Mouse (Mus musculus): ENCODE data around the gene Npr2.

The Npr2 gene

DNA sequence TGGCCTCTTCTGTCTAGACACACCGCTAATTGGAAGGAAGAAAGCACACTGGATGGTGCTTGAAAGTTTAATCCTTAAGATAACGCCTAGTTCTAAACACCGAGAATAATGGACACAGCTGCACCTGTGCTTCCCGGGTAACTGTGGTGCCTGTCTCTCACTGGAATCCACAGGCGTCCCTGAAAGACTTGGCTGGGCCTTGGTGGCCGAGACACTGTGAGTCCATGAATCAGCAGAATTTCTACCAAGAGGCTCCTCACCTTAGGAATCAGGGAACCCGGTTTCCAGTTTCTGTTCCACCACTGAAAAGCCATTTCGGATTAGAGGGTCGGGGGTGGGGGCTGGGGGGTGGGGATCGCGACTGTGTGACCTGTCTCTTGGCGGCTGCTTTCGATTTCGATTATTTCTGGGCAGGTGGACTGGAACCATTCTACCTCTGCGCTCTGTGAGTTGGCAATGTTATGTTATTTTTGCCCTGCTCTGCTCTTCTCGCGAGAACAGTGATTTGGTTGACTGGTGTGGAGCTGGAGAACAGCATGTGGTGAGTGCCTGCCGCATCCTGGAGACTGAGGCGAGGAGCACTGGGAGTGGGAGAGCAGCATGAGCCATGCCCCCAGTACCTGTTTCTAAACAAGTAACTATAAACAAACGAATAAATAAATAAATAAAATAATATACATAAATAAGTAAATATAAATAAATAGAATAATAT, 2.5 kb upstream of the Npr2 start:
- DNase-seq, result no peak

DNA sequence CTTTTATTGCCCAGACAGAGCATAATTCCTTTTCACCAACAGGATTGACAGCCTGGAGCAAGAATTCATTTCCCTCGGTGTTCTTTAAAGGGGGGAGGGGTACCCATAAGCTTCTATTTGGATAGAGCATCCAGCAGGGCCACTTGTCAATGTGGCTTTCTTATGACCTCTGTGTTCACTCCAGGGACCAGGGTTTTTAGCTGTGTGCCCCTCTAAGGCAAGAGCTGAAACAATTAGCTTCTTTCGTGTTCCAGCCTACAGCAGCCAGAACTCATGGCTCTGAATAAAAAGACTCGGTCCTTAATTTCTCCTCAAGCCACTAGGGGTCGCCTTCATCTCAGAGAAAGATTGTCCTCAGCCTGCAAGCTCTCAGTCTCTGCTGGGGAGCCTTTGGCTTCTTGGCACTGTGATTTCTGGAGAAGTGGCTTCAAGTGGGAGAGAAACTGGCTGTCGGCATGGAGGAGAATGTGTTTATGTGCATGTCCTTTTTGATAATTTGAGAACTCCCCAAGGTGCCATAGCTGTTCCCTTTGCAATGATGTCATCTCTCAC, 1.6 kb upstream of the Npr2 start:
- peak; percentile 71 for DNase-seq

DNA sequence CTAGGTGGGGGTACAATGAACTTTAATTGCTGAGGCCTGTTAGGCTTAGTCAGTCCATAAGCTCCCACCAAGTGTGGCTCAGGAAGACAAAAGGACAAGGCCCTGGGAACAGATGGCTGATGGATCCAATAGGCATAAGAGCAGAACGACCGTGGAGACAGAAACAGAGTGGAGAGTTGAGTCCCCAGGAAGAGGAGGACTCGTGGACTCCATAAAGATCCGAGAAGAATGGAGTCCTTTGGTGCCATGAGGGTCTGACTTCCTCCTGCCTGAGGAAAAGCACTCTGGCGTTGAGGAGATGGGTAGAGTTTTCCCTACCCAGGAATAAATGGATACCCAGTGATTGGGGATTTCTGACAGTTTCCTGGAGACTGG, 1.1 kb upstream of the Npr2 start:
- no peak for DNase-seq

DNA sequence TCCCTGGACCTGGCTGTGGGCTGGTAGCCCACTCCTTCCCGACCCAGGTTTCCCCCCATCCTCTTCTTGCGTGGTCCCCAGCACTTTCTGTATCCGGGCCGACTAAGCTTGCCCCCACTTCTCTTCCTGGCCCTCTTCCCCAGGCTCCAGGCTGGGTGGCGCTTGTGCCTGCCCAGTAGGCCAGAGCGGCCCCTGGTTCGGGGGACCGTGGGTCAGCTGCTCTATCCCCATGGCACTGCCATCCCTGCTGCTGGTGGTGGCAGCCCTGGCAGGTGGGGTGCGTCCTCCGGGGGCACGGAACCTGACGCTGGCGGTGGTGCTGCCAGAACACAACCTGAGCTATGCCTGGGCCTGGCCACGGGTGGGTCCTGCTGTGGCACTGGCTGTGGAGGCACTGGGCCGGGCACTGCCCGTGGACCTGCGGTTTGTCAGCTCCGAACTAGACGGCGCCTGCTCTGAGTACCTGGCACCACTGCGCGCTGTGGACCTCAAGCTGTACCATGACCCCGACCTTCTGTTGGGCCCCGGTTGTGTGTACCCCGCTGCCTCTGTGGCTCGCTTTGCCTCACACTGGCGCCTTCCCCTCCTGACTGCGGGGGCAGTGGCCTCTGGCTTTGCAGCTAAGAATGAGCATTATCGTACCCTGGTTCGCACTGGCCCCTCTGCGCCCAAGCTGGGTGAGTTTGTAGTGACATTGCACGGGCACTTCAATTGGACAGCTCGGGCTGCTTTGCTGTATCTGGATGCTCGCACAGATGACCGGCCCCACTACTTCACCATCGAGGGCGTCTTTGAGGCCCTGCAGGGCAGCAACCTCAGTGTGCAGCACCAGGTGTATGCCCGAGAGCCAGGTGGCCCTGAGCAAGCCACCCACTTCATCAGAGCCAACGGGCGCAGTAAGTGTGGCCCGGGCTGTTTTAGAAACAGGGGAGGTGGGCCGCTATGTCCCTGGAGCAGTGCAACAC, 503 bp downstream of the Npr2 start:
- DNase-seq, result no peak

DNA sequence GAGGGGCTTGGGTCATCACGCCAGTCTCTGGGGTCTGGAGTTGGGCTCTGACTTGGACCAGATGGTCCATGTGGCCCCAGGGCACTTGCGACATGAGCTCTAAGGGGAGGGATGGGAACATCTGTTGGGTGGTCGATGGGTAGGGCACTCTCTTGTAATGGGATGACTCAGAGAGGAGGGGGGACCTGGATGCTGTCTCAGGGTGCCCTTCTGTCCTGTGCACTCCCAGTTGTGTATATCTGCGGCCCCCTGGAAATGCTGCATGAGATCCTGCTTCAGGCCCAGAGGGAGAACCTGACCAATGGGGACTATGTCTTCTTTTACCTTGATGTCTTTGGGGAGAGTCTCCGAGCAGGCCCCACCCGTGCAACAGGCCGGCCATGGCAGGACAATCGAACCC, 1.6 kb downstream of the Npr2 start:
- DNase-seq, result no peak

GRCm38 (mm10) chr4:43633736-43634135, 2.0 kb downstream of the Npr2 start:
- DNase-seq, result no peak

- DNase-seq, result no peak
Observed at GRCm38 (mm10) chr4:43634621-43635374, 3.1 kb downstream of the Npr2 start.

DNA sequence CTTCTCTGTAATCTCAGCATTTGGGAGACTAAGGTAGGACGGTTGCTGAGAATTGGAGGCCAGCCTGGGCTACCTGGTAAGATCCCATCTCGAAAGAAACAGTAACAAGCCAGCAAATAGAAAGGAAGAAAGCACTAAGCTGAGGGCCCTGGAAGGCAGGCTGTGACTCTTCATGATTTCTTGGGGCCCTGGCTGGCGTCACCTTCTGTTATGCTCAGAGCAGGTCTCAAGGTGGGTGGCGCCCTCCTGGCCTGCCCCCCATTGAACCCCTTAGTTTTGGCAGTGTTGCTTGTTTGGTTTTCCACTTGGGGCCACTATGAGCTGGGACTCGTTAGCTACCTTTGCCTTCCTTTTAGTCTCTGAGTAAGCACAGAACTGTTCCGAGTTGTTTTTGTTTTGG, 5.0 kb downstream of the Npr2 start:
- no peak for DNase-seq

DNA sequence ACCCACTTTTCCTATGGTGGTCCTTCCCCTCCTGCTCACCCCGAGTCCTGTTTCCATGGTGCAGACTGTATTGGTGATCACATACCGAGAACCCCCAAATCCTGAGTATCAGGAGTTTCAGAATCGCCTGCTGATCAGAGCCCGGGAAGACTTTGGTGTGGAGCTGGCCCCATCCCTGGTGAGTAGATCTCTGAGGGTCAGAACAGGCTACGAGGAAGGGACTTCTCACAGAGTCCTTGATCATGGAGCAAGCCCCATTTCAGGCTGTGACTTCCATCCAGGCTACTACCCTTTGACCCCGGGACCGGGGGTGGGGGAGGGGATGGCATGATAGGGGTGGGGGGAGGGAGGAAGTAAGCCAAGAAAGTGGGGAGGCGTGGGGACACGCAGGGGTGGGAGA, 8.3 kb downstream of the Npr2 start:
- no peak for DNase-seq

- DNase-seq, result no peak
Observed at GRCm38 (mm10) chr4:43640491-43640890, 8.8 kb downstream of the Npr2 start.

GRCm38 (mm10) chr4:43649783-43650182, 18.0 kb downstream of the Npr2 start:
- no peak for DNase-seq

DNA sequence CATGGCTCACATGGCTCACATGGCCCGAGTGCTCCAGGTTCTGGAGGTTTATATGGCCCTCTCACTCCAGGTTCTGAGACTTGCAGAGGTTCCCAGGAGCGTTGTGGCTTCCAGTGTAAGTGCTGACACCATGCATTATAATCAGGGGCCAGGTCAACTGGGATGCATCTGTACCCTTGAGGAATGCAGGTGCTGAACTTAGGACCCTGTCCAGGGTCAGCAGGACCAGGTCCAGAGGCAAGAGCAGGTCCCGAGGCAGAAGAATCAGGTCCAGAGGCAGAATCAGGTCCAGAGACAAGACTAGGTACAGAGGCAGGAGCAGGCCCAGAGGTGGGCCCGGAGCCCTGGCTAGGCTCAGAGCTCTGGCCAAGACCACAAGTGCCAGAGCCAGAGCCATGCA, 21.0 kb downstream of the Npr2 start:
- no peak for DNase-seq

- DNase-seq, result peak; percentile 44
Observed at GRCm38 (mm10) chr4:43653161-43654015, 21.7 kb downstream of the Npr2 start, which contains the start of gene Spag8. Gene Spag8, minus strand, starts transcription at chr4:43653594.

DNA sequence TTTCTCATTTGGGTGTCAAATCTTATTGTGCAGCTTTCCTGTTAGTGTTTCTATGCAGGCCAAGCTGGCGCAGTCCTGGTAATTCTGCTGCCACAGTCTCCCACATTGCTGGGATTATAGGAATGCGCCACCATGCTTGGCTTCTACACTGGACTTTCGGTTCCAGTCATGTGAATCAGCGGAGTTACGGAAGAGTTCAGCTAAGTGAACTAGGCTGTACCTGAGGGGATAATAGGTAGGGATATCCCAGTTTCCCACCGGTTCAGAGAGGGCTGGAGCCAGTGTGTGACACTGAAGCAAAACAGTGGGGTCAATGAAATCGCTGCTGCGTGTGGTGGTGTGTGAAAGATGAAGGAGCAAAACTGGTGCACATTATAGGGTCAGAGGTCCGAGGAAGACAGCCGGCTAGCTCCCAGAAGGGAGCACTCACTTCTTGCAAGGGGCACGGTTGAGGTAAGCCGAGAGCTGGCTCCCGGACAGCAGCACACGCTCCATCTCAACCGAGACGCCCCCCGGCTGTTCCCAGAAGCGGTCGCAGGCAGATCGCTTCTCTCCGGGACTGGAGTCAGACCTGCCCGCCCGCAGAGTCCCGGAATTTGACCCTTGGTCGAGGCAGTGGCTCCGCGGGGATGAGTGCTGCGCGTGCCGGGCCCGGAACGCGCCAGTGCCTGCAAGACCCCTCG, 24.1 kb downstream of the Npr2 start:
- DNase-seq, result no peak

- peak; percentile 94 for DNase-seq
Observed at GRCm38 (mm10) chr4:43656339-43657109, 24.8 kb downstream of the Npr2 start, which contains the start of gene Hint2. Gene Hint2, minus strand, starts transcription at chr4:43656466.

- no peak for DNase-seq
Observed at GRCm38 (mm10) chr4:43657146-43657545, 25.4 kb downstream of the Npr2 start.

DNA sequence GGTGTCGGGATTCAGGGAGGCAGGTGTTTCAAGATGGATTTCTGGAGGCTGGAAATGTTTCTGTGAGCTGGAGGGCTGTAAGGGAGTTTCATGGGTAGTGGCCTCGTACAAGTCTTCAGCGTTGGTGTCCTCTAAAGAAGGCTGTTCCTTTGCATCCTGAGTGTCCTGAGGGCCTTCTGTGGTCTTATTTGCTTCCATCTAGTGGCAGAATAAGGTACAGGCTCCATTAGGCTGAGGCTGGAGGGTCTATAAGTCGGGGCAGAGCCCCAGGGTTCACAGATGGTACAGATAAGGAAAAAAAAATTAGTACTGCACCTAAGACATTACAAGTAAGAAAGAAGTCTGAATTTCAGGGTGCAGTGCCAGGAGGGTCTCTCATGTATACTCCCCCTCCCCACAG, 34.7 kb downstream of the Npr2 start:
- DNase-seq, result no peak

DNA sequence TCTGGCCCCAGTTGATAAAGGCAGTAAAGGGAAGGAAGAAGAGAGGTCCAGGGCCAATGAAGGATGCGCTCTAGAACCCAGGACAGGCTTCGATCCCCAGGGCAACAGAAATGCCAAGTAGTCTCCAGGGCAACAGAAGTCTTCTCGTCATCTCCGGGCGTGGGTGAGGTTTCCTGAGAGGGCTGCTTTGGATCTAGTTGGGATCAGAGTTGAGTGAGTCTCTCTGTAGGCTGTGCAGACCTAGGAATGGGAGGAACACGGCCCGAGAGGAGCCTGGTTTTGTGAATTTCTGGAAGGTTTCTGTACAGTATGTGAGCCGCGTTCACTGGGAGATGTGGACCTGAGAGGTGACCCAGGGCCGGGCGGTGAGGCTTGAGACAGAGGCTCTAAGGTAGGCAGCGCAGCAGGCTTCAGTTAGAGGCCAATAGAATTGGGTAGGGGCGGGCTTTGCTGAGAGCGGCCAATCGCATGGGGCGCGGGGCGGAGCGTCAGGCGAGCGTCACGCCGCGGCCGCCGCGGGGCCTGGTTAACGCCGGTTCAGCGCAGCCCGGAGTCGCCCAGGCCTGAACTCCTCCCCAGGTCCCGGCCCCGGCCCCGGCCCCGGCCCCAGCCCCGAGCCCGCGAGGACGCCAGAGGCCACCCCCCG, 37.2 kb downstream of the Npr2 start, which contains the start of the genes Tmem8b and Fam221b:
Gene Tmem8b (plus strand): TSS at position 190 of the 646 bp plus-strand sequence.
Gene Fam221b (minus strand): TSS at position 364 of the 646 bp plus-strand sequence.
- DNase-seq, result peak; percentile 95

GRCm38 (mm10) chr4:43669428-43669794, 37.7 kb downstream of the Npr2 start:
- DNase-seq, result no peak

- DNase-seq, result peak; percentile 93
Observed at GRCm38 (mm10) chr4:43672070-43672469, 40.3 kb downstream of the Npr2 start.

Data from thymus, postnatal 4 days (tissue).